Mouse (Mus musculus): ENCODE measurements around the gene Ccdc105. TPM values are rescaled to one million over a fixed set of nuclear protein-coding genes. Genes with fewer than 3 reads are reported as not detected.

Gene Ccdc105
- polyA plus RNA-seq, 1 experiment from 2014 or later: 0.15 TPM

GRCm38 (mm10) chr10:78715156-78715555 is 37.7 kb downstream of the Ccdc105 start:
- Histone ChIP-seq H3K9me3 (replicated peaks) (no peaks in the 10 kb centered on the region), H3K27ac (replicated peaks) (no peak overlapping the region), H3K4me2 (replicated peaks) (no peak overlapping the region), H3K36me3 (no peaks in the 10 kb centered on the region), H3K4me1 (no peaks in the 10 kb centered on the region), H3K4me3 (replicated peaks) (no peak overlapping the region), H3K9ac (no peak overlapping the region), H3K27me3 (no peaks in the 10 kb centered on the region)
- ATAC-seq (ENCODE audit: insufficient number of reproducible peaks, low FRiP score, low TSS enrichment, low read depth): no peak
- WGBS: 91% methylated on average over 7 of the region's 7 CpGs

DNA sequence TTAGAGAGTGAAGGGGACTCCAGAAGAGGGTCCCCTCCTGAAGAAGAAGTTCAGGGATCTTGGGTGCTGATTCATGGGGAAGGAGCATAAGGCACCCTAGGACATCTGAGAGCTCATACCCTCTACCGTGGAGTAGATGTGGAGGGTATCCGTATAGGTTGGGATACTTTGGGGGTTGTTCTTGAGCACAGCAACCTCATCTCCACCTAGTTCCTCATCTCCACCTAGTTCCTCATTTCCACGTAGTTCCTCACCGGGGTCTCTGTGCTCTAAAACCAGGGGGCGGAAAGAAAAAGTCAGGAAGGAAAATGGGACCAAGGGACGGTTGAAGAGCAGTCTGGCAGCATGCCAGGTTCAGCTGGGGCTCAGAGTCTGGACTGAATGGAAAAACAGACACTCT is 38.7 kb downstream of the Ccdc105 start:
- Histone ChIP-seq H3K36me3 (no peaks in the 10 kb centered on the region), H3K27me3 (no peaks in the 10 kb centered on the region), H3K4me3 (replicated peaks) (no peak overlapping the region), H3K27ac (replicated peaks) (no peak overlapping the region), H3K9me3 (replicated peaks) (no peaks in the 10 kb centered on the region), H3K4me1 (no peaks in the 10 kb centered on the region), H3K4me2 (replicated peaks) (no peak overlapping the region), H3K9ac (no peak overlapping the region)
- no peak for ATAC-seq (ENCODE audit: insufficient number of reproducible peaks, low FRiP score, low TSS enrichment, low read depth)
- 72% methylated on average over 6 of the region's 6 CpGs for WGBS

DNA sequence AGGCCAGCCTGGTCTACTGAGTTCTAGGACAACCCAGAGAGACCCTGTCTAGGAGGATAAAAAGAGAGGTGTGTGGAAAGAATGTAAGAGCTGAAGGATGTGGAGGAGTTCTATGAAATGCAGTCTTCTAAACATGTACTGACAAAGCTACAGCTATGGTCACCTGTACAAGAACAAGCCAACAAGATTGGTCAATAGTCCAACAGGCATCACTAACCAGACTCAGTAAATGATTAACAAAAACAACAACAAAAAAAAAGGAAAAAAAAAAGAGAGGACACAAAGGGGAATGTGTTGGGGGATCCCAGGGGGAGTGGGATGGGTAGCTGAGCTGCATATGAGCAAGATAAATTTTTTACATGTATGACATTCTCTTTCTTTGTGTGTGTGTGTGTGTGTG is 42.2 kb downstream of the Ccdc105 start:
- no peaks in the 10 kb centered on the region for H3K36me3 ChIP-seq
- no peak overlapping the region for H3K4me2 ChIP-seq (replicated peaks)
- ATAC-seq (ENCODE audit: insufficient number of reproducible peaks, low FRiP score, low TSS enrichment, low read depth): no peak
- no peak overlapping the region for H3K9ac ChIP-seq
- H3K4me1 ChIP-seq: no peaks in the 10 kb centered on the region
- H3K9me3 ChIP-seq (replicated peaks): no peaks in the 10 kb centered on the region
- no peak overlapping the region for H3K27ac ChIP-seq (replicated peaks)
- no peak overlapping the region for H3K4me3 ChIP-seq (replicated peaks)
- H3K27me3 ChIP-seq: no peaks in the 10 kb centered on the region

DNA sequence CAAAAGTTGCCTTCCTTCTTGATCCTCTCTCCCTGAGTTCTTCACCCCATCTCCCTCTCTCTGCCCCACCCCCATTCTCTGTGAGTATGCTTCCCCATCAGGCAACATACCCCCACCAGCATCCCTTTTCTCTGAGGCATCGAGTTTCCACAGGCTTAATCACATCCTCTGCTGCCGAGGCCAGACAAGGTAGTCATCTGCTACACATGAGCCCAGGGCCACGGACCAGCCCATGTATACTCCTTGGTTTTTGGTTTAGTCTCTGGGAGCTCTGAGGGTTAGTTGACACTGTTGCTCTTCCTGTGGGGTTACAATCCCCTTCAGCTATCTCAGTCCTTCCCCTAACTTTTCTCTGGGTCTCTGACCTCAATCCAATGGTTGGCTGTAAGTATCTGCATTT is 52.0 kb downstream of the Ccdc105 start:
- 26% methylated on average over 3 of the region's 3 CpGs for WGBS
- H3K4me3 ChIP-seq (replicated peaks): no peak overlapping the region
- no peaks in the 10 kb centered on the region for H3K27me3 ChIP-seq
- H3K9me3 ChIP-seq (replicated peaks): no peaks in the 10 kb centered on the region
- H3K27ac ChIP-seq (replicated peaks): no peak overlapping the region
- no peak overlapping the region for H3K4me2 ChIP-seq (replicated peaks)
- ATAC-seq (ENCODE audit: insufficient number of reproducible peaks, low FRiP score, low TSS enrichment, low read depth): no peak
- H3K36me3 ChIP-seq: no peaks in the 10 kb centered on the region
- H3K4me1 ChIP-seq: no peaks in the 10 kb centered on the region
- no peak overlapping the region for H3K9ac ChIP-seq

Other genes starting within 250 kb of the Ccdc105 start
- 0.21 TPM in 1 of 2 replicates, not detected in the other for gene Olfr1358, start 235.6 kb downstream of the Ccdc105 start, polyA plus RNA-seq (2015; fragmentation: Nextera tagmentation; extraction: Ambion mirVana)
- gene Ilvbl, start 178.7 kb downstream of the Ccdc105 start, polyA plus RNA-seq (2015; fragmentation: Nextera tagmentation; extraction: Ambion mirVana): 69.2 and 75.6 TPM in 2 replicates
- 18.3 and 20.2 TPM in 2 replicates for gene Syde1, start 161.1 kb downstream of the Ccdc105 start, polyA plus RNA-seq (2015; fragmentation: Nextera tagmentation; extraction: Ambion mirVana)
- gene Olfr1357, start 135.0 kb downstream of the Ccdc105 start, polyA plus RNA-seq (2015; fragmentation: Nextera tagmentation; extraction: Ambion mirVana): 0.09 TPM in 1 of 2 replicates, not detected in the other
- 23.5 and 37.2 TPM in 2 replicates for gene Casp14, start 34.8 kb downstream of the Ccdc105 start, polyA plus RNA-seq (2015; fragmentation: Nextera tagmentation; extraction: Ambion mirVana)
- gene Slc1a6, start 27.4 kb upstream of the Ccdc105 start, polyA plus RNA-seq (2015; fragmentation: Nextera tagmentation; extraction: Ambion mirVana): 0.97 and 1.2 TPM in 2 replicates
- not detected in 2 replicates for gene Olfr1356, start 99.1 kb upstream of the Ccdc105 start, polyA plus RNA-seq (2015; fragmentation: Nextera tagmentation; extraction: Ambion mirVana)
- not detected in 2 replicates for gene Olfr1355, start 122.5 kb upstream of the Ccdc105 start, polyA plus RNA-seq (2015; fragmentation: Nextera tagmentation; extraction: Ambion mirVana)
- gene Olfr1354, start 160.1 kb upstream of the Ccdc105 start, polyA plus RNA-seq (2015; fragmentation: Nextera tagmentation; extraction: Ambion mirVana): not detected in 2 replicates
- gene Olfr8, start 197.6 kb upstream of the Ccdc105 start, polyA plus RNA-seq (2015; fragmentation: Nextera tagmentation; extraction: Ambion mirVana): not detected in 2 replicates
- not detected in 2 replicates for gene Olfr1353, start 210.2 kb upstream of the Ccdc105 start, polyA plus RNA-seq (2015; fragmentation: Nextera tagmentation; extraction: Ambion mirVana)
- gene Olfr1352, start 228.0 kb upstream of the Ccdc105 start, polyA plus RNA-seq (2015; fragmentation: Nextera tagmentation; extraction: Ambion mirVana): 0.19 TPM in 1 of 2 replicates, not detected in the other

Measured in embryonic facial prominence, embryonic 15.5 days (tissue).